Mouse (Mus musculus): ENCODE measurements around the gene Ddc.

The Ddc gene

GRCm38 (mm10) chr11:11878278-11878980 is 19.5 kb downstream of the Ddc start:
- peak; percentile 62 for DNase-seq (ENCODE audit: low read depth, low spot score)

- DNase-seq (ENCODE audit: low read depth, low spot score), result no peak
Observed at GRCm38 (mm10) chr11:11877891-11878277, 20.1 kb downstream of the Ddc start.

- no peak for DNase-seq (ENCODE audit: low read depth, low spot score)
Observed at GRCm38 (mm10) chr11:11876366-11876765, 21.6 kb downstream of the Ddc start.

- no peak for DNase-seq (ENCODE audit: low read depth, low spot score)
Observed at GRCm38 (mm10) chr11:11875230-11875629, 22.7 kb downstream of the Ddc start.

GRCm38 (mm10) chr11:11873023-11873908 is 24.7 kb downstream of the Ddc start:
- no peak for DNase-seq (ENCODE audit: low read depth, low spot score)

GRCm38 (mm10) chr11:11872140-11872795 is 25.7 kb downstream of the Ddc start:
- no peak for DNase-seq (ENCODE audit: low read depth, low spot score)

GRCm38 (mm10) chr11:11871197-11871813 is 26.6 kb downstream of the Ddc start:
- DNase-seq (ENCODE audit: low read depth, low spot score), result no peak

- peak; percentile 58 for DNase-seq (ENCODE audit: low read depth, low spot score)
Observed at GRCm38 (mm10) chr11:11867971-11868481, 29.9 kb downstream of the Ddc start.

GRCm38 (mm10) chr11:11866696-11867095 is 31.2 kb downstream of the Ddc start:
- no peak for DNase-seq (ENCODE audit: low read depth, low spot score)

- DNase-seq (ENCODE audit: low read depth, low spot score), result no peak
Observed at GRCm38 (mm10) chr11:11865128-11865527, 32.8 kb downstream of the Ddc start.

- no peak for DNase-seq (ENCODE audit: low read depth, low spot score)
Observed at GRCm38 (mm10) chr11:11864446-11865101, 33.4 kb downstream of the Ddc start.

- no peak for DNase-seq (ENCODE audit: low read depth, low spot score)
Observed at GRCm38 (mm10) chr11:11862502-11862901, 35.4 kb downstream of the Ddc start.

GRCm38 (mm10) chr11:11856959-11857358 is 41.0 kb downstream of the Ddc start:
- DNase-seq (ENCODE audit: low read depth, low spot score), result no peak

- DNase-seq (ENCODE audit: low read depth, low spot score), result no peak
Observed at GRCm38 (mm10) chr11:11855685-11856131, 42.2 kb downstream of the Ddc start.

GRCm38 (mm10) chr11:11855061-11855672 is 42.8 kb downstream of the Ddc start:
- no peak for DNase-seq (ENCODE audit: low read depth, low spot score)

GRCm38 (mm10) chr11:11853731-11854461 is 44.0 kb downstream of the Ddc start:
- DNase-seq (ENCODE audit: low read depth, low spot score), result no peak

GRCm38 (mm10) chr11:11851957-11852505 is 45.9 kb downstream of the Ddc start:
- no peak for DNase-seq (ENCODE audit: low read depth, low spot score)

GRCm38 (mm10) chr11:11850476-11851267 is 47.3 kb downstream of the Ddc start:
- no peak for DNase-seq (ENCODE audit: low read depth, low spot score)
